Mouse (Mus musculus): ENCODE results near the gene Pkn3. TPM values are rescaled to one million over a fixed set of nuclear protein-coding genes. Genes with fewer than 3 reads are reported as not detected.

Pkn3 gene
- polyA plus RNA-seq, 1 experiment: 0.09 TPM

DNA sequence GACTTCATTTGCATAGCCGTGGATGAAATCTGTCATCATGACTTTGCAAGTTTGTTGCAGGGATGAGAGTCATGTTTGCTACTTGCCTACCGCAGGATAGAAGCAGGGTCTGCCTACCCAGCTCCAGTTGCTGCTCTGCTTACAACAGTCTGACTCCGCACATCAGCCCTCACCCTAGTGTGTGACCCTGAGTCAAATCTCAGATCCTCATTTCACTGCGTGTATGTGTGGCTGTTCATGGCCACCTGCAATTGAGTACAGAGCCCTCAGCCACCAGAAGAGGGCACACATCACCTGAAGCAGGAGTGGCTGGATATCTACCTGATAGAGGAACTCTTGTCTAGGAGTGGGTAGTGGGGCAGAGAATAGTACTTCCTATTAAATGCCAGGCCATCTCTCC, 9.8 kb downstream of the Pkn3 start:
- TF ChIP-seq TAL1 (IDR thresholded peaks at IDR 0.05; ENCODE audit: low read length): no peak
- TF ChIP-seq GATA1 (IDR thresholded peaks at IDR 0.05; ENCODE audit: low read length): no peak
- peaks cover 13% of the 10 kb centered on the region for H3K4me1 ChIP-seq (ENCODE audit: control insufficient read depth)
- H3K4me3 ChIP-seq (replicated peaks): no peak overlapping the region
- peaks cover 23% of the 10 kb centered on the region for H3K36me3 ChIP-seq (ENCODE audit: control insufficient read depth)
- no peaks in the 10 kb centered on the region for H3K27me3 ChIP-seq (ENCODE audit: control insufficient read depth)
- no peaks in the 10 kb centered on the region for H3K9me3 ChIP-seq (ENCODE audit: control insufficient read depth, low read length)

DNA sequence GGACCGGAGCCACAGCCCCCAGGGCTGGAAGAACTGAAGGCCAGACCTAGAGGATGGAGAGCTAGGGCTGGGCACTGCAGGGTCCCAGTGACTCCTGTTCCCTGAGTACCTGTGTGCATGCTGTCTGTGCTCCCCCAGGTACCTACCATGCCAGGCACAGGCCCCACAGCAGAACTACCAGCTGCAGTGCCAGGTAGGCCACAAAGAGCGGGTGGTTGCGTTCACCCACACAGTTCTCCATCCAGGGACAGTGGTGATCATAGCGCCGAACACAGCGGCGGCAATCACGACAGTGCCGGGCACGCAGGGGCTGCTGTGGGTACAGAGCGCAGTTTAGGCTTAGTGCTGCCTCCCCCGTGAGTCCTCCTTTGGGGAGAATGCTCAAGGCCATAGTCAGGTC, 14.0 kb downstream of the Pkn3 start:
- H3K9me3 ChIP-seq (ENCODE audit: control insufficient read depth, low read length): no peaks in the 10 kb centered on the region
- H3K4me1 ChIP-seq (ENCODE audit: control insufficient read depth): peaks cover 47% of the 10 kb centered on the region
- no peak overlapping the region for H3K4me3 ChIP-seq (replicated peaks)
- no peaks in the 10 kb centered on the region for H3K27me3 ChIP-seq (ENCODE audit: control insufficient read depth)
- H3K36me3 ChIP-seq (ENCODE audit: control insufficient read depth): peaks cover 26% of the 10 kb centered on the region
- TF ChIP-seq GATA1 (IDR thresholded peaks at IDR 0.05; ENCODE audit: low read length): no peak

DNA sequence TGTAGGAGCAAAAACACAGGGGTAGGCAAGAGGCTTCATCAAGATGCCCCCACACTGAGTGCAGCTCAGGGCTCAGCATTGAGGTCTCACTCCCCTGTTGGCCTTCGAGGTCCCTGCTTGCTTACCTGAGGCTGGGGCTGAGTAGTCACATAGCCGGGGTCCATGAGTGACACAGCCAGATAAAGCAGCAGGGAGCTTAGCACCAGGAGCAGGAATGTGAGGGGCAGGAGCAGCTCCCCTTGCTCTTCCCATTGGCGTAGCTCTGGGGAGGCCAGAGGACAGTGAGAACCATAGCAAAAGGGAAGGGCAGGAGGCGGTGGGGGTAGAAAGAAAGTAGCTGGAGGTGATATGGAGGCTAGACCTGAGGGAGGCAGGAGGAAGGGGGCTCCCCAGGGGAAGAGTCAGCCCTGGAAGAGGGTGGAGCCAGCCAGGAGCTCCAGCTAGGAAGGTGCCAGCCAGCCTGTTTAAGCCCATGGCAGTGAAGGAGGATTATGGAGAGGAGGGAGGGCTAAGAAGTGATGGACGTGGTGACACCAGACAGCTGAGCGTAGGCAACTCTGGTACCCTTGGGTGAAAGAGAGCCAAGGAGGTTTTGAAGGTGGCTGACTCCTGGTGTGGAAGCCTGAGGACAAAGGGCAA, 14.9 kb downstream of the Pkn3 start:
- H3K36me3 ChIP-seq (ENCODE audit: control insufficient read depth): peaks cover 26% of the 10 kb centered on the region
- no peaks in the 10 kb centered on the region for H3K9me3 ChIP-seq (ENCODE audit: control insufficient read depth, low read length)
- TF ChIP-seq GATA1 (IDR thresholded peaks at IDR 0.05; ENCODE audit: low read length): no peak
- TF ChIP-seq TAL1 (IDR thresholded peaks at IDR 0.05; ENCODE audit: low read length): no peak
- H3K4me3 ChIP-seq (replicated peaks): peak overlapping the region; percentile 77
- H3K4me1 ChIP-seq (ENCODE audit: control insufficient read depth): peaks cover 46% of the 10 kb centered on the region
- H3K27me3 ChIP-seq (ENCODE audit: control insufficient read depth): no peaks in the 10 kb centered on the region

DNA sequence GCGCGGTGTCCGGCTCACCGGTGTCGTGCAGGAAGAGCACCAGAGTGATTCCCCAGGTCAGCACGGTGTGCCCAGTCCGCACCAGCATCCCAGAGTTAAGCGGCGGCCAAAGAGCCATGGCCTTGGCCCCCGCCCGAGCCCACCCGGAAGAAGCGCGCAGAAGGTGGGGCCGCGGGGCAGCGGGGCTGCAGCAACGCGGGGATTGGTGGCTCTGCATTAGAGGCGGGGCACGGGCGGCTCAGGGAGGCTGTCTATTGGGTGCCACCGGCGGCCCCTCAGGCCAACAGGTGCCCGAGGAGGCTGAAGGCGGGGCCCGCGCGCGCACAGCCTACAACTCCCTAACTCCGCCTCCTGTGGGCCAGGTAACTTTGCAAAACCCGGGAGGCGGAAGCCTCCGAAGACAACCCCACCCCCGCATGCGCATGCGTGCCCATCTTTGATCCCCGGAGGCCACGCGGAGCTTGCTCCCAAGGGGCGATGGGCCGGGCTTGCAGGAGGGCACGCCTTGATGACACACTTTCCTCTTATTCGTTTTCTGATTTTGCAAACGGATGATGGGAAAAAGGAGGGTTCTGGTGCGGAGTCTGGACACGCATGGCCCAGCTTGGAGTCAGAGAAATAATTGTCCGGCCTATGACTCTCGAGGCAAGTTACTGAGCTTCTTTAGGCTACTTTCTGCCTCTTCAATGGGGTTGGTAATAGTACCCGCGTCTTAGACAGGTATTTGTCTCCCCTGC, 16.2 kb downstream of the Pkn3 start, which contains the start of gene Zdhhc12:
Zdhhc12 (minus strand) TSS at position 178 of the 737 bp plus-strand sequence.
- TF ChIP-seq GATA1 (IDR thresholded peaks at IDR 0.05; ENCODE audit: low read length): no peak
- no peak for TF ChIP-seq TAL1 (IDR thresholded peaks at IDR 0.05; ENCODE audit: low read length)
- Histone ChIP-seq H3K36me3 (ENCODE audit: control insufficient read depth) (peaks cover 34% of the 10 kb centered on the region), H3K9me3 (ENCODE audit: control insufficient read depth, low read length) (no peaks in the 10 kb centered on the region), H3K27me3 (ENCODE audit: control insufficient read depth) (no peaks in the 10 kb centered on the region), H3K4me1 (ENCODE audit: control insufficient read depth) (peaks cover 46% of the 10 kb centered on the region), H3K4me3 (replicated peaks) (peak within 1 kb of the TSS; percentile 77)

DNA sequence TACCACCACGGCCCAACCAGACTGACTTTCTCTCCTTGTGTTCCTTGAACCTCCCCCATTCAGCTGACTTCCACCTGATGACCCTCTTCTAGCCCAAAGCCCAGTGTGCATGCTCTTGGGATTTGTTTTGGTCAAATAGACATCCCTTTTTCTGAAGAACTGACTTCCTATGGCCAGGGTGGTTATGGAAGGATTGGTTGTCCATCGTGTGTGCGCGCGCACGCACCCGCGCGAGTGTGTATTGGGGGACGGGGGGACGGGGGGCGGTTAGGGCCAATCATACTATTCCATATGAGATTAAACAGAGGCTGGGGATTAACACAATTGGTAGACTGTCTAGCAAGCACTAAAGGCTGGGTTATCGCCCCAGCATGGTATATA, 16.7 kb downstream of the Pkn3 start:
- peak overlapping the region; percentile 77 for H3K4me3 ChIP-seq (replicated peaks)
- no peak for TF ChIP-seq GATA1 (IDR thresholded peaks at IDR 0.05; ENCODE audit: low read length)
- peaks cover 39% of the 10 kb centered on the region for H3K36me3 ChIP-seq (ENCODE audit: control insufficient read depth)
- H3K4me1 ChIP-seq (ENCODE audit: control insufficient read depth): peaks cover 52% of the 10 kb centered on the region
- no peaks in the 10 kb centered on the region for H3K27me3 ChIP-seq (ENCODE audit: control insufficient read depth)
- H3K9me3 ChIP-seq (ENCODE audit: control insufficient read depth, low read length): no peaks in the 10 kb centered on the region

DNA sequence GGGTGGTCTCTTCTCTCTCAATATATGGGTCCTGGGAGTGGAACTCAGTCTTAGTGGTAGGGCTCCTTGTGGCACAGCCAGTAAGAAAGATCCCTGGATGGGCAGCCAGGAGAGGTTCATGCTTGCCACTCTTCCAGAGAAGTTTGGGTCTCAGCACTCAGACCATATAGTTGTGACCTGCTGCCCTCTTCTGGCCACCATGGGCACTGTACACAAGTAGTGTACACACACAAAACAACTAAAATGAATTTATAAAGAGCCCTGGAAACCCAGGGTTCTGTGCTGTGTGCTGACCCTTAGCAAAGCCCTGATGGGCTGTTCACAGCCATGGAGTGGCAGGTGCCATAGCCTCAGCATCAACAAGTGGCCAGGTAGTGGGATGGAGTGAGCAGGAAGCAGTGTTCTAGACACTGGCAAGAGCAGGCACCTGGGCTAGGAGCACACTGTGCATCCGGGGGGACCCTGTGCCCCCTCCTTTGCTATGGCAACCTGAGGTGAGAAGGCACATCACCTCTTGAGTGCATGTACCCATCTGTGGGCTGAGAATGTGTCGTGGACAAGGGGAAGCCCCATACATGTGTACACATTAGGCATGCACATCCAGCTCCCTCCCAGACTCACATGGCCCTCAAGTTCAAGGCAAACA, 18.5 kb downstream of the Pkn3 start:
- peaks cover 39% of the 10 kb centered on the region for H3K36me3 ChIP-seq (ENCODE audit: control insufficient read depth)
- H3K27me3 ChIP-seq (ENCODE audit: control insufficient read depth): no peaks in the 10 kb centered on the region
- no peak for TF ChIP-seq GATA1 (IDR thresholded peaks at IDR 0.05; ENCODE audit: low read length)
- TF ChIP-seq TAL1 (IDR thresholded peaks at IDR 0.05; ENCODE audit: low read length): no peak
- no peak overlapping the region for H3K4me3 ChIP-seq (replicated peaks)
- H3K9me3 ChIP-seq (ENCODE audit: control insufficient read depth, low read length): no peaks in the 10 kb centered on the region
- peaks cover 64% of the 10 kb centered on the region for H3K4me1 ChIP-seq (ENCODE audit: control insufficient read depth)

DNA sequence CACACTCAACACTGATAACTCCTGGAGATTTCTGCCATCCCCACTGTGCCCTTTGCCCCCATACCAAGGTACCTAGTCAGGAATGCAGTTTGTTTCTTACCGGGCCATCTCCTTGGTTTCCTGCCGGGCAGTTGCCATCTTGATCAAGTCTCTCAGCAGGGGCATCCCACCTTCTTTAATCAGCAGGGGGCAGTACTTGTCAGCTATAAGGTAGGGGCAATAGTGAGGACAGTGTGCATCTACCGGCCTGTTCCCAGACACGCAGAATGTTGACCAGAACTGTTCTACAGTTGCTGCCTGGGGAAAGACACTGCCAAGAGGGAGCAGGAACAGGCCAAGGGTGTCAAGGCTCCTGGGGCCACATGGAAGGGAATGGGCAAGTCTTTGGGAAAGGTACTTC, 22.7 kb downstream of the Pkn3 start:
- Histone ChIP-seq H3K36me3 (ENCODE audit: control insufficient read depth) (peaks cover 55% of the 10 kb centered on the region), H3K4me3 (replicated peaks) (no peak overlapping the region), H3K27me3 (ENCODE audit: control insufficient read depth) (no peaks in the 10 kb centered on the region), H3K9me3 (ENCODE audit: control insufficient read depth, low read length) (no peaks in the 10 kb centered on the region), H3K4me1 (ENCODE audit: control insufficient read depth) (peaks cover 28% of the 10 kb centered on the region)
- TF ChIP-seq TAL1 (IDR thresholded peaks at IDR 0.05; ENCODE audit: low read length) (no peak), GATA1 (IDR thresholded peaks at IDR 0.05; ENCODE audit: low read length) (no peak)

DNA sequence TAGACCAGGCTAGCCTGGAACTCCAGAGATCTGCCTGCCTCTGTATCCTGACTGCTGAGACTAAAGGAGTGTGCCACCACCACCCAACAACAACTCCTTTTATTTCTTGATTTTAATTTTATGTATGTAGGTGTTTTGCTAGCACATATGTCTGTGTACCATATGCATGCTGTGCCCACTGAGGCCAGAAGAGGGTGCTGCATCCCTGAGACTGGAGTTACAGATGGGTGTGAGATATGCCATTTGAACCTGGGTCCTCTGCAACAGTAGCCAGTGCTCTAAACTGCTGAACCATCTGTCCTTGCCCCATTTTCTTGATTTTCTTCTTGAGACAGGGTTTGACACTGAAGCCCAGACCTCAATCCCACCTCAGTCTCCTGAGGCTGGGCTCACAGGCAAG, 28.9 kb downstream of the Pkn3 start:
- no peaks in the 10 kb centered on the region for H3K9me3 ChIP-seq (ENCODE audit: control insufficient read depth, low read length)
- H3K4me3 ChIP-seq (replicated peaks): no peak overlapping the region
- H3K36me3 ChIP-seq (ENCODE audit: control insufficient read depth): peaks cover 71% of the 10 kb centered on the region
- TF ChIP-seq TAL1 (IDR thresholded peaks at IDR 0.05; ENCODE audit: low read length) (no peak), GATA1 (IDR thresholded peaks at IDR 0.05; ENCODE audit: low read length) (no peak)
- peaks cover 19% of the 10 kb centered on the region for H3K4me1 ChIP-seq (ENCODE audit: control insufficient read depth)
- no peaks in the 10 kb centered on the region for H3K27me3 ChIP-seq (ENCODE audit: control insufficient read depth)

DNA sequence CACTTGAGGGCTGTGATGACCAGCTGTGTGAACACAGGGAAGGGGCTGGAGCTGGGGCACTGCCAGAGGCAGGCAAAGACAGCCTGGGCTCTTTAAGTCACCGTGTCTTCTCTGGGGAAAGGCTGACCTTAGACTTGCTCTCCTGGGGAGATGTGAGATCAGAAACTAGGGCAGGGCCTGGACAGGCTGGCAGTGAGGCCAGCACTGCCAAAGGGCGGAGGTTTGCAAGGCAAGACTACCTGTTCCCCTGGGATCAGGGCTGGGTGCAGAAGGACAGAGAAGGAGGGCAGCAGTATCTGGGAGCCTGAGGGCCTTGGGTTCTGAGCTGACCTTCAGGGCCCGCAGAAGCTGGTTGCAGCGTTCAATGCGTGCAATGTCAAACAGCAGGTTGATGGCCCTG, 30.2 kb downstream of the Pkn3 start:
- Histone ChIP-seq H3K4me1 (ENCODE audit: control insufficient read depth) (peaks cover 31% of the 10 kb centered on the region), H3K4me3 (replicated peaks) (no peak overlapping the region), H3K36me3 (ENCODE audit: control insufficient read depth) (peaks cover 68% of the 10 kb centered on the region), H3K9me3 (ENCODE audit: control insufficient read depth, low read length) (no peaks in the 10 kb centered on the region), H3K27me3 (ENCODE audit: control insufficient read depth) (no peaks in the 10 kb centered on the region)
- TF ChIP-seq TAL1 (IDR thresholded peaks at IDR 0.05; ENCODE audit: low read length): no peak
- no peak for TF ChIP-seq GATA1 (IDR thresholded peaks at IDR 0.05; ENCODE audit: low read length)
